Mouse (Mus musculus): Measurements from ENCODE around the gene Arfgef2. TPM values are rescaled to one million over a fixed set of nuclear protein-coding genes. Genes with fewer than 3 reads are reported as not detected.

The Arfgef2 gene
- polyA plus RNA-seq, 1 experiment from 2014 or later: 4.6 TPM

- Histone ChIP-seq H3K27ac (replicated peaks) (no peak overlapping the region), H3K4me1 (replicated peaks) (no peaks in the 10 kb centered on the region), H3K4me2 (no peak overlapping the region), H3K36me3 (0 out of 2 replicates have a peak, but pooled peaks cover 8% of the 10 kb centered on the region), H3K4me3 (no peak overlapping the region), H3K9me3 (no peaks in the 10 kb centered on the region), H3K9ac (no peak overlapping the region), H3K27me3 (no peaks in the 10 kb centered on the region)
- WGBS: 87% methylated on average over 2 of the region's 2 CpGs
- no peak for ATAC-seq (ENCODE audit: low FRiP score, low read depth)
These were observed 28.7 kb downstream of the Arfgef2 start for GRCm38 (mm10) chr2:166834091-166834490.

- WGBS: 91% methylated on average over 4 of the region's 4 CpGs
- 0 out of 2 replicates have a peak, but pooled peaks cover 8% of the 10 kb centered on the region for H3K36me3 ChIP-seq
These were observed 29.4 kb downstream of the Arfgef2 start for GRCm38 (mm10) chr2:166834796-166835195.

DNA sequence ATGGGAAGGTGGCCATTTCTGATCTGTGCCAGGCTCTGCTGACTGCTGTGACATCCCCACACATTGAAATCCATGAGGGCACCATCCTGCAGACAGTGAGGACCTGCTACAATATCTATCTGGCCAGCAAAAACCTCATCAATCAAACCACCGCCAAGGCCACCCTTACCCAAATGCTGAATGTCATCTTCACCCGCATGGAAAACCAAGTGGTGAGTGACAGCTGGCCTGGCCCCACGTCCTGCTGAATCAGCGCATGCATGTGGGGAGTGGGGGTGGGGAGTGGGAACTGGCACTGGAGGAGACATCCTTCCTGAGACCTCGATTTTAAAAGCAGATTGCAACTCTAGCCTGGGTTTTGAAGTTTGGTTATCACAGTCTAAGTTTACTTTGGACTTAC lies 30.2 kb downstream of the Arfgef2 start:
- ATAC-seq (ENCODE audit: low FRiP score, low read depth): no peak
- Histone ChIP-seq H3K4me1 (replicated peaks) (no peaks in the 10 kb centered on the region), H3K36me3 (0 out of 2 replicates have a peak, but pooled peaks cover 8% of the 10 kb centered on the region), H3K9me3 (no peaks in the 10 kb centered on the region), H3K4me2 (no peak overlapping the region), H3K27me3 (no peaks in the 10 kb centered on the region), H3K4me3 (no peak overlapping the region), H3K27ac (replicated peaks) (no peak overlapping the region), H3K9ac (no peak overlapping the region)
- 66% methylated on average over 5 of the region's 5 CpGs for whole genome bisulfite sequencing

More at GRCm38 (mm10) chr2:166834796-166835195, 29.4 kb downstream of the Arfgef2 start:
- no peak overlapping the region for H3K27ac ChIP-seq (replicated peaks)
- H3K4me3 ChIP-seq: no peak overlapping the region
- no peaks in the 10 kb centered on the region for H3K27me3 ChIP-seq
- no peak overlapping the region for H3K4me2 ChIP-seq
- H3K9me3 ChIP-seq: no peaks in the 10 kb centered on the region
- ATAC-seq (ENCODE audit: low FRiP score, low read depth): no peak
- H3K4me1 ChIP-seq (replicated peaks): no peaks in the 10 kb centered on the region
- no peak overlapping the region for H3K9ac ChIP-seq

DNA sequence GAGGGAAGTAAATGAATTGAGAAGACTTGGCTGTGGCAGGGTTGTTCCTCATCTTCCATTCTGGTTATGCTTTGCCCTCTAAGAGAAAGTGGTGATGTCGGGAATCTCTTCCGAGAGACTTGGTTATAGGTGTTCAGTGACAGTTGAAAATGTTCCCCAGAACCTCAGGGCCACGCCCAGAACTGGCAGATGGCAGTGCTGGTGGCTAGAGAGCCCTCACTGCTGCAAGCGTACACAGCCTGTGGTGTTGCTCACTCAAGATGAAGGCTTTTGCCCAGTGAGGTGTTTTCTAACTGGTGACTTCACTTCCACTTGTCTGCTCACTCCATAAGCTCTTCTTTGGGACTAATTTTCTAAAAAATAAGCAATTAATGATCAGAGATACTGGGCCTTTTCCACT lies 36.4 kb downstream of the Arfgef2 start:
- H3K4me3 ChIP-seq: no peak overlapping the region
- no peaks in the 10 kb centered on the region for H3K4me1 ChIP-seq (replicated peaks)
- no peak for ATAC-seq (ENCODE audit: low FRiP score, low read depth)
- H3K4me2 ChIP-seq: no peak overlapping the region
- H3K9me3 ChIP-seq: no peaks in the 10 kb centered on the region
- WGBS: 91% methylated on average over 4 of the region's 4 CpGs
- no peak overlapping the region for H3K9ac ChIP-seq
- H3K36me3 ChIP-seq: peaks cover 17% of the 10 kb centered on the region; the same call in 1 of the 2 replicates
- H3K27ac ChIP-seq (replicated peaks): no peak overlapping the region
- H3K27me3 ChIP-seq: no peaks in the 10 kb centered on the region

GRCm38 (mm10) chr2:166850691-166851090 lies 45.3 kb downstream of the Arfgef2 start:
- Histone ChIP-seq H3K9me3 (no peaks in the 10 kb centered on the region), H3K9ac (no peak overlapping the region), H3K4me1 (replicated peaks) (no peaks in the 10 kb centered on the region), H3K4me2 (no peak overlapping the region), H3K27ac (replicated peaks) (no peak overlapping the region), H3K36me3 (peaks cover 68% of the 10 kb centered on the region), H3K4me3 (no peak overlapping the region), H3K27me3 (no peaks in the 10 kb centered on the region)
- WGBS: 87% methylated on average over 11 of the region's 11 CpGs
- no peak for ATAC-seq (ENCODE audit: low FRiP score, low read depth)

- Histone ChIP-seq H3K4me3 (no peak overlapping the region), H3K36me3 (peaks cover 68% of the 10 kb centered on the region), H3K27me3 (no peaks in the 10 kb centered on the region), H3K4me1 (replicated peaks) (no peaks in the 10 kb centered on the region), H3K4me2 (no peak overlapping the region), H3K9ac (no peak overlapping the region), H3K9me3 (no peaks in the 10 kb centered on the region), H3K27ac (replicated peaks) (no peak overlapping the region)
- ATAC-seq (ENCODE audit: low FRiP score, low read depth): no peak
- WGBS: 93% methylated on average over 7 of the region's 7 CpGs
These were observed 46.9 kb downstream of the Arfgef2 start for GRCm38 (mm10) chr2:166852270-166852669.

DNA sequence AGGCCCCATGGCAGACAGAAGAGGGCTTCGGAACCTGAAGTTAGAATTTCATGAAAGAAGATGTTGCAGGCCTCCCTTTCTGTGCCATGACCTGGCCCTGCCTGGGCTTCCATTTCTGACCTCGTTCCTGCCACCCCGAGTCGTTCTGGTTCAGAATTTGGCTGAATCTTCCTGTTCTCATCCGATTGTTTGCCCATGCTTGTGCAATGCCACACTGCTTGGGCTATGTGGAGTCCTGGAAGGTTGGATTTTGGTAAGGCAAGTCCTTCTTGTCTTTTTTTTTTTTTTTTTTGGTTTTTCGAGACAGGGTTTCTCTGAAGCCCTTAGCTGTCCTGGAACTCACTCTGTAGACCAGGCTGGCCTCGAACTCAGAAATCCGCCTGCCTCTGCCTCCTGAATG lies 50.4 kb downstream of the Arfgef2 start:
- Histone ChIP-seq H3K36me3 (peaks cover 81% of the 10 kb centered on the region), H3K27ac (replicated peaks) (no peak overlapping the region), H3K27me3 (no peaks in the 10 kb centered on the region), H3K4me2 (no peak overlapping the region), H3K9ac (no peak overlapping the region), H3K4me3 (no peak overlapping the region), H3K9me3 (no peaks in the 10 kb centered on the region), H3K4me1 (replicated peaks) (no peaks in the 10 kb centered on the region)
- ATAC-seq (ENCODE audit: low FRiP score, low read depth): no peak
- WGBS: 93% methylated on average over 8 of the region's 8 CpGs

- Histone ChIP-seq H3K9ac (no peak overlapping the region), H3K36me3 (peaks cover 79% of the 10 kb centered on the region), H3K4me1 (replicated peaks) (no peaks in the 10 kb centered on the region), H3K27ac (replicated peaks) (no peak overlapping the region), H3K27me3 (no peaks in the 10 kb centered on the region), H3K4me2 (no peak overlapping the region), H3K9me3 (no peaks in the 10 kb centered on the region), H3K4me3 (no peak overlapping the region)
- ATAC-seq (ENCODE audit: low FRiP score, low read depth): no peak
- 89% methylated on average over 6 of the region's 6 CpGs for WGBS
These were observed 51.0 kb downstream of the Arfgef2 start for GRCm38 (mm10) chr2:166856366-166856765.

GRCm38 (mm10) chr2:166857118-166857517 lies 51.7 kb downstream of the Arfgef2 start:
- no peak overlapping the region for H3K27ac ChIP-seq (replicated peaks)
- no peak for ATAC-seq (ENCODE audit: low FRiP score, low read depth)
- H3K4me2 ChIP-seq: no peak overlapping the region
- no peaks in the 10 kb centered on the region for H3K27me3 ChIP-seq
- no peaks in the 10 kb centered on the region for H3K4me1 ChIP-seq (replicated peaks)
- H3K9me3 ChIP-seq: no peaks in the 10 kb centered on the region
- no peak overlapping the region for H3K9ac ChIP-seq
- 87% methylated on average over 2 of the region's 2 CpGs for WGBS
- no peak overlapping the region for H3K4me3 ChIP-seq
- H3K36me3 ChIP-seq: peaks cover 77% of the 10 kb centered on the region

DNA sequence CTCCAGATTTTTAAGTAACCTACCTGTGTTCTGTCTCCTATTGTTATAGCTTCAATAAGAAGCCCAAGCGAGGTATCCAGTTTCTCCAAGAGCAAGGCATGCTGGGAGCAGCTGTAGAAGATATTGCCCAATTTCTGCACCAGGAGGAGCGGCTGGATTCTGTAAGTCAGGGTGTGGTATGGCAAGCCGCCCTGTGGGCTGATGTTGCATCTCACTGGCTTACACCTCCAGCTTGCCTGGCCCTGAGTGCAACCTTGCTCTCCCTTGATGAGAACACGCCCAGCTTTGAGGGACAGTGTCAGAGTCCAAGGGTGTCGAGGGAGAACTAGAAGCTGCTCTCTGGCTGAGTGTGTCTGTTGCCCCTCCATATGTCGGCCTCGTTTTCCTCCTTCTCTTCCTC lies 53.8 kb downstream of the Arfgef2 start:
- 91% methylated on average over 7 of the region's 7 CpGs for WGBS
- Histone ChIP-seq H3K4me1 (replicated peaks) (no peaks in the 10 kb centered on the region), H3K4me3 (no peak overlapping the region), H3K4me2 (no peak overlapping the region), H3K9ac (no peak overlapping the region), H3K27me3 (no peaks in the 10 kb centered on the region), H3K9me3 (no peaks in the 10 kb centered on the region), H3K27ac (replicated peaks) (no peak overlapping the region), H3K36me3 (peaks cover 67% of the 10 kb centered on the region)
- no peak for ATAC-seq (ENCODE audit: low FRiP score, low read depth)

GRCm38 (mm10) chr2:166862505-166862904 lies 57.1 kb downstream of the Arfgef2 start:
- 69% methylated on average over 3 of the region's 3 CpGs for WGBS
- Histone ChIP-seq H3K9ac (no peak overlapping the region), H3K27ac (replicated peaks) (no peak overlapping the region), H3K27me3 (no peaks in the 10 kb centered on the region), H3K36me3 (peaks cover 74% of the 10 kb centered on the region), H3K4me3 (no peak overlapping the region), H3K4me1 (replicated peaks) (no peaks in the 10 kb centered on the region), H3K9me3 (no peaks in the 10 kb centered on the region), H3K4me2 (no peak overlapping the region)
- ATAC-seq (ENCODE audit: low FRiP score, low read depth): no peak

- Histone ChIP-seq H3K9me3 (no peaks in the 10 kb centered on the region), H3K27ac (replicated peaks) (no peak overlapping the region), H3K4me3 (no peak overlapping the region), H3K9ac (no peak overlapping the region), H3K36me3 (peaks cover 71% of the 10 kb centered on the region), H3K4me2 (no peak overlapping the region), H3K27me3 (no peaks in the 10 kb centered on the region), H3K4me1 (replicated peaks) (no peaks in the 10 kb centered on the region)
- WGBS: 91% methylated on average over 10 of the region's 10 CpGs
- no peak for ATAC-seq (ENCODE audit: low FRiP score, low read depth)
These were observed 60.1 kb downstream of the Arfgef2 start for GRCm38 (mm10) chr2:166865476-166865875.

GRCm38 (mm10) chr2:166870271-166870865 lies 65.0 kb downstream of the Arfgef2 start:
- no peak overlapping the region for H3K27ac ChIP-seq (replicated peaks)
- no peaks in the 10 kb centered on the region for H3K27me3 ChIP-seq
- peaks cover 71% of the 10 kb centered on the region for H3K36me3 ChIP-seq
- H3K9ac ChIP-seq: no peak overlapping the region
- H3K4me3 ChIP-seq: no peak overlapping the region
- ATAC-seq (ENCODE audit: low FRiP score, low read depth): no peak
- H3K9me3 ChIP-seq: no peaks in the 10 kb centered on the region
- H3K4me1 ChIP-seq (replicated peaks): no peaks in the 10 kb centered on the region
- 81% methylated on average over 20 of the region's 20 CpGs for WGBS
- H3K4me2 ChIP-seq: no peak overlapping the region

Measured in hindbrain, embryonic 15.5 days (tissue).